Mouse (Mus musculus) myocyte (in vitro differentiated cells): ENCODE measurements around the gene Tfeb.

Experiments used
- CEBPB ChIP-seq: IDR thresholded peaks from 2 replicates; pipeline ENCODE4 v1.6.1; 2011; ENCODE audit warnings: mild to moderate bottlenecking, moderate library complexity; ENCODE audit not compliant: poor library complexity, insufficient read depth, severe bottlenecking
- E2F4 ChIP-seq: IDR thresholded peaks from one replicate; pipeline ENCODE4 v1.6.1; 2011; ENCODE audit warnings: mild to moderate bottlenecking, control low read depth, moderate library complexity; ENCODE audit not compliant: insufficient read depth
- MAX ChIP-seq: IDR thresholded peaks from one replicate; pipeline ENCODE4 v1.6.1; 2011; ENCODE audit warnings: low read depth, mild to moderate bottlenecking, control low read depth
- MYOD1 ChIP-seq, 3 experiments: IDR thresholded peaks; one replicate each; pipeline ENCODE4 v1.6.1; 2011; ENCODE audit warnings: control low read depth in 2 of 3, low read depth in 2 of 3, mild to moderate bottlenecking in 2 of 3, moderate library complexity in 1 of 3; ENCODE audit not compliant: insufficient read length in 2 of 3, control insufficient read depth in 1 of 3
- MYOG ChIP-seq, 3 experiments: IDR thresholded peaks; one replicate each; pipeline ENCODE4 v1.6.1; 2011; ENCODE audit warnings: control low read depth in 2 of 3, low read depth in 2 of 3, mild to moderate bottlenecking in 2 of 3; ENCODE audit not compliant: insufficient read length in 2 of 3, control insufficient read depth in 1 of 3, insufficient read depth in 1 of 3
- POLR2A ChIP-seq: IDR thresholded peaks from one replicate; pipeline ENCODE4 v1.6.1; 2011; ENCODE audit warnings: low read depth, mild to moderate bottlenecking, control low read depth, moderate library complexity; ENCODE audit not compliant: insufficient read length
- POLR2AphosphoS2 ChIP-seq: IDR thresholded peaks from one replicate; pipeline ENCODE4 v1.6.1; 2011; ENCODE audit warnings: low read depth, control low read depth; ENCODE audit not compliant: insufficient read length
- REST ChIP-seq: IDR thresholded peaks from one replicate; pipeline ENCODE4 v1.6.1; 2011; ENCODE audit warnings: mild to moderate bottlenecking, control low read depth, moderate library complexity; ENCODE audit not compliant: insufficient read depth, insufficient read length
- SRF ChIP-seq: IDR thresholded peaks from one replicate; pipeline ENCODE4 v1.6.1; 2011; ENCODE audit warnings: low read depth; ENCODE audit not compliant: control insufficient read depth, insufficient read length
- TCF12 ChIP-seq: IDR thresholded peaks from one replicate; pipeline ENCODE4 v1.6.1; 2011; ENCODE audit warnings: mild to moderate bottlenecking, control low read depth; ENCODE audit not compliant: poor library complexity, insufficient read depth, severe bottlenecking
- TCF3 ChIP-seq: IDR thresholded peaks from one replicate; pipeline ENCODE4 v1.6.1; 2011; ENCODE audit warnings: low read depth, control low read depth; ENCODE audit not compliant: insufficient read length
- USF1 ChIP-seq: IDR thresholded peaks from one replicate; pipeline ENCODE4 v1.6.1; 2011; ENCODE audit warnings: low read depth, mild to moderate bottlenecking, control low read depth, moderate library complexity

GRCm38 (mm10) chr17:47695337-47695710 is 41.5 kb upstream of the Tfeb start:
- no peak for TF ChIP-seq REST
- no peak for TF ChIP-seq MAX
- no peak for TF ChIP-seq POLR2A
- no peak for TF ChIP-seq E2F4
- TF ChIP-seq USF1 = no peak
- TF ChIP-seq POLR2AphosphoS2 = no peak
- no peak for TF ChIP-seq MYOD1 (IDR thresholded peaks at IDR 0.05; ENCODE audit: control insufficient read depth in 1 of 3, insufficient read length in 2 of 3, low read depth in 2 of 3)
- TF ChIP-seq TCF12 = no peak
- no peak for TF ChIP-seq SRF
- no peak for TF ChIP-seq MYOG (IDR thresholded peaks at IDR 0.05; ENCODE audit: control insufficient read depth in 1 of 3, insufficient read depth in 1 of 3, insufficient read length in 2 of 3, low read depth in 2 of 3)
- no peak for TF ChIP-seq TCF3
- no peak for TF ChIP-seq CEBPB
